Mouse (Mus musculus): Measurements from ENCODE around the gene Bbs1.
A peak's percentile ranks its signal among the peaks of the same experiment; 100 is the strongest.
"Not testable (repeated sequence)": the region's sequence is repeated elsewhere in the genome, so short reads cannot be mapped to it uniquely, and the experiment has no call there.

Bbs1 gene

DNA sequence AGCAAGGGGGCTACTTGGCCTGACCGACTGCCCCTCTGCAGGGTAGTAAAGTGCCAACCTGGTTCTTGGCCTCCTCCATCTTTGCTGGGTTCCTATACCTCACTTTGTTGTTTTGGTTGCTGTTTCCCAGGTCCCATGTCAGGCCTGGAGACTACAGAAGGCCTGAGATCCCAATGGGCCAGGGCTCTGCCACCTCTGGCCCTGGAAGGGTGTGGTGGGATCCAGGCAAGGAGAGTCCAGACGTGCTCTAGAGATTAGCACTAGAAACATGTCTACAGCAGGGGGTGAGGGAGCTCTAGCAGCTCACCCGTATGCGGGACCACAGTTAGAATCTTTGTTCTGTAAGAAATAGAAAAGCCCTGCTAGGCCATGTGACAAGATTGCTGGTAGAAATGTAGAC lies 22.5 kb downstream of the Bbs1 start:
- no peak for DNase-seq

DNA sequence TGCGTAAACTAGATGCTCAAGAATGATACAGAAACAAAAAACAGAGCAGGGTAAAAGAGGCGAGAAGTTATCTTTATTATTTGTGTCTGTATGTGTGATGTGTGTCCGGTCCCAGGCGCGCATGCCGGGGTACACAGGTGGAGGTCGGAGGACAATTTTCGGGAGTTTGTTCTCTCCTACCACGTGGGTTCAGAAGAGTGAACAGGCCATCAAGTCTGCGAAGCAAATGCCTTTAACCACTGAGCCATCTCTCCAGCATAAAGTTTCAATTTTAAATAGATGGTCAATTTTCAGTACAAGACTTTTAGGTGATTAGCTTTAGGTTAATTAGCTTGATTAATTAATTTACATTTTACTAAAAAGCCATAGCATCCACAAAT lies 27.1 kb downstream of the Bbs1 start:
- DNase-seq = no peak

DNA sequence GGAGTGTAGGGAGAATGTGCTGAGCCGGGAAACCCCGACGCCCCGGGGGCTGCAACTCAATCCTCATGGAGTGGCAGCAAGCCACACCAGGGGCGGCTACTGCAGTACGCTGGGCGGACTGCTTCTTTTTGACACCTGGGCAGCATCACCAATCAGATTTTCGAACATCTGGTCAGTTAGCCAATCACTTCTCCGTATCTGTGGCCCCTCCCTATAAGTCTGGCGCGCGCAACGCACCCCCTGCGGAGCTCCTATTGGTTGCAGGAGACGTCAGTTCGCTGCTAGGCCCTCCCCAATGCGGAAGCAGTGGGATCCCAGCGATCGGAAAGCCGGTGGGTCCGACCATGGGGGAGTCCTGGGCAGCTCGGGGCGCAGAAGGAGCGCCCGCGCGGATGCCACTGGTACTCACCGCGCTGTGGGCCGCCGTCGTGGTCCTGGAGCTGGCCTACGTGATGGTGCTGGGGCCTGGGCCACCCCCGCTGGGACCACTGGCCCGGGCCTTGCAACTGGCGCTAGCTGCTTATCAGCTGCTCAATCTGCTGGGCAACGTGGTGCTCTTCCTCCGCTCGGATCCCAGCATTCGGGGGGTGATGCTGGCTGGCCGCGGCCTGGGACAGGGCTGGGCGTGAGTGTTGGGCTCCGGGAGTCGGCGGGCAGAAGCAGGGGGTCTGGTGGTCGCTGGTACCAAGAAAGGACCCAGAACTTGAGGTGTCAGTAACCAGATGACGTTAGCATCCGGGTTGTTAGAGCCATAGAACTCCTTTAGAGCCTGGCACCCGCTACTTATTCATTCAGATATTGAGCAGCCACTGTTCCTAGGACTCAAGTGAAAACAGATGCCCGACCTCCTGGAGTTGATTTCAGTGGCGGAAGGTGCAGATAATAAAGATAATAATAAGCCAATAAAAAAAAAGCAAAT lies 27.8 kb downstream of the Bbs1 start, which contains the start of gene Zdhhc24:
Gene Zdhhc24, plus strand, starts transcription at position 264 of the 919 bp plus-strand sequence.
- peak; percentile 97 for DNase-seq

DNA sequence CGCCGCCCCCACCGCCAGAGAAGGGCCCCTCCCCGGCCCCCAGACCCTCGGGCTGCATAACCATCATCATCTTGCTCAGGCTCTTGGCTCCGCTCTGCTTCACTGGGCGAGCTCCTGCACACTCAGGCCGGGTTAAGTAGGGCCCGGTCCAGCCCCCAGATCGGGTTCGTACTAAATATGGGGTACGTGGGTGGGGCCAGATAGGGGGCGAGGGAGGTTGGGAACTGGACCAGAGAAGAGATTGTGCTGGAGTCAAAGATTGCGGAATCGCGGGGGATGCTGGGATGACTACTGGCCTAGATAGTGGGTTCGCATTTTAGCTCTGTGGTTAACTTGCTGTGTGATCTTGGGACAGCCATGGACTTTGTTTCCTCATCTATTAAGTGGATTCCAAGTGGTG lies 28.6 kb downstream of the Bbs1 start, which contains the start of gene Actn3:
Gene Actn3, minus strand, starts transcription at position 125 of the 400 bp plus-strand sequence.
- peak in 1 of 2 experiments; percentile 20 for DNase-seq

DNA sequence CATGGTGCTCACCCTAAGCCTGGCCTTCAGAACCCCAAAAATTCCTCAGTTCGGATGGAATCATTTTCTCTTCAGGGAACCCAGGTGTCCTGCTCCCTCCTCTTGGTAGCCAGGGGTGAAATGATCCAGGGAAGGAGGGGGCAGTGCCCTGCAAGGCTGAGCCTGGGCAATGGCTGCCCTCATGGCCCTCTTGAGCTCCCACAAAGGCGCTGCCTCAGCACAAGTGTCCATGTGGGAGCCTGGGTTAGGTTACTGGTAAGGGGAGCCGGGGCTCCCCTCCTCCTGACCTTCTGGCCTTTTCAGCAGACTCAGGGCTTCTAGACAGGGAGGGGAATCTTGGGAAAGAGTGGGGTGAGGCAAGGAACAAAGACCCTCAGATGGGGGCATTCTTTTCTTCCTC lies 29.7 kb downstream of the Bbs1 start:
- DNase-seq = no peak

DNA sequence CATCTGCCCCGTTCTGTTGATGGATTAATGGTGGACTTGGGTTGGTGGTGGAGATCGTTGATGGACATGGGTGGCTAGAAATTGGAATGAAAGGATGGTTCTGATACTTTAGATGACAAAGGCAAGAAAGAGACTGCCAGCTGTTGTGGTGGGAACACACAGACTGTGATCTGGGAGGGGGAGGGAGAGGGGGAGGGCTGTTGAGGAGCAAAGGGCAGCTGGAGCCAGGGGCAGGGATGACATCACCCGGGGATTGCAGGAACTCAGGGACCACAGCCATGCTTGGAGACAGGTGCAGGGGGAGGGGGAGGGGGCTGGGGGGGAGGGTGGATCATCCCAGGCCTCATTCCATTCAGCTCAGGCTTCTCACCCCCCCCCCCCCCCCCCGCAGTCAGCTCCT lies 30.2 kb downstream of the Bbs1 start:
- no peak for DNase-seq

DNA sequence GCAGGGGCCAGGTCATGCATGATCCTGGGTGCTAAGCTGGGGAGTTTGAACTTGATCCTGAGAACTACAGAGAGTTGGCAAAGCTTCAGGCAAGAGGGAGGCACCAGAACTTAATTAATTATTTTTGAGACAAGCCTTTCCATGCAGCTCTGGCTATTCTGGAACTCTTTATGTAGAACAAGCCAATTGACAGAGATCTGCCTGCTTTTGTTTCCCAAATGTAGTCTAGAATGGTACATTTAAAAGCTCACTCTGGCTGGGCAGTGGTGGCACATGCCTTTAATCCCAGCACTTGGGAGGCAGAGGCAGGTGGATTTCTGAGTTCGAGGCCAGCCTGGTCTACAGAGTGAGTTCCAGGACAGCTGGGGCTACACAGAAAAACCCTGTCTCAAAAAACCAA lies 31.8 kb downstream of the Bbs1 start:
- DNase-seq = not testable (repeated sequence)

DNA sequence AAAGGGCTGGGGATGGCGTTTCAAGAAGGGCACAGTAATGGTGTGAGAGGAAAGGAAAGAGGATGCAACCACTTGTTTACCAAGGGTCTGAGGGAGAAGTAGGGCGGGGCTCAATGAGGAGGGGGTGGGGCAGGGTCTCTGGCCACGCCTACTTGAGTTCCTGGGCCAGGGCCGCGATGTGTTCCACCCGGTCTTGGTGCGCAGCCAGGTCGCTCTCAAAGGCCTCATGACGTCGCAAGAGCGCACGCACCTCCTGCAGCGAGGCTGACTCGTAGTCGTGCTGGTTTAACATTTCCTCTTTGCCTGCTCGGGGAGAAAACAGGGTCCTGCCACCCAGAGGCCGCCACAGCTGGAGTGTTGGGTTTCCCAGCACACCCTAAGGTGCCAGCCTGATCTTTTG lies 41.3 kb downstream of the Bbs1 start:
- DNase-seq = peak in 1 of 2 experiments; percentile 44

DNA sequence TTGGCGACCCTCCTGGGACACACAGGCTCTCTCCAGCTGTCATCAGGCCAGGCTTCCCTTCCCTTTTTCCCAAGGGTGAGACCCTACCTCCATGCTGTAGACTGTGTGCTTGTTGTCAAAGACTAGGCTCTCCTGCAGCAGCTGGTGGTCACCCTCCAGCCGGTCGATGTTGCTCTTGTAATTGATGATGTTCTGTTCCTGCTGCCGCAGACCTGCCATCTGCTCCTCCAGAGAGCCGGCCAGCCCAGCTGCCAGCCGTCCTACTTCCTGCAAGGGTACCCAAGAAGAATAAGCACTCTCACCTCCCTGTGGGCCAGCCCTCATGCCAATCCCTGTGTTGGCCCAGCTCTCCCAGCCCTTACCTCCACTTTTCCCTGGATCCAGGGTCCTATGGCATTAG lies 43.4 kb downstream of the Bbs1 start:
- DNase-seq = no peak

DNA sequence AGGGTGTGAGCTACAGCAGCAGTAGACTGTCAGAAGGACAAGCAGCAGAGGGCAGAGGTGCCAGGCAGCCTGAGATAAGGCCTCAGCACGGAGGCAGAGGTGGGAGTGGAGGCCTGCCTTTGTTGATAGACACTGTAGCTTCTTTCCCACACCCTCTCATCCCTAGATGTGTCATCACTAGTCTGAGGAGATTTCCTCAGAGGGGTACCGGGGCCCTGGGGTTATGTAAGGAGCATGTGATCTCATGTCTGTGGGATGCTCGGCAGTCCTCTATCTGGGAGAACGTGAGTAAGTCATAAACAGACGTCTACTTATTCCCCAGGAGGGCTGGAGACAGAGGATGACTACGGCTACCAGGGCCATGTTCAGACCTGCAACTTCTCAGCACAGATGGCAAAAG lies 47.3 kb downstream of the Bbs1 start:
- DNase-seq = no peak

DNA sequence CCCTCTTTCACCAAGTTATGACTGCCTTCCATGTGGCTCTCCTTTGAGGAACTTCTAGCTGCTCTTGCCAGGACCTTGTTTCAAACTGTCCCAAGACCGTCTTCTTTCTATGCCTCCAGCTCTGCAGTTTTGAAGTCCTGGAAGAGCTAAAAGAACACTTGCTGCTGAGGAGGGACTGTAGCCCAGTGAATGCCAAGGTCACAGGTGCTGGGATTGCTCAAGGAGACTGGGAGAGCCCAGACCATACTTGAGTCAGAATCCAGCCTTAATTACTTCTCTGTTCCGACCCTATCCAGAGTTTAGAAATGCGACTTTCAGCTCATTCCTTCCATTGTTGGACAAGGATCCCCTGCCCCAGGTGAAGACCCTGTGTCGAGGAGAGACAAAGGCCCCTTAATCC lies 50.5 kb downstream of the Bbs1 start:
- no peak for DNase-seq

DNA sequence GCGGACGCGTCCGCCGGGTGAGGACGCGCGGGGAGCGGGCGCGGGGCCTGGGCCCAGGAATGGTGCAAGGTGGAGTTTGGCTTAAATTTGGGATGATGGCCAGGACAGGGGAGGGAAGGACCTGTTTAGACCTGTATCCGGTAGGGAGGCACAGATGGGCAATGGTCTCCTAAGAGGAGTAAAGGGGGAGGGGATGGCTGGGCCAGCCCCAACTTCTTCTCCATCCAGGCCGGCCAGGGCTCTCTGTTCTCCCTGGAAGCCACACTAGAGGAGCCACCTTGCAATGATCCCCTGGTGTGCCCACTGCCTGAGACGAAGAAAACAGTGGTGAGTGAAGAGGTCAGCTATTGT lies 51.0 kb downstream of the Bbs1 start:
- DNase-seq = no peak

DNA sequence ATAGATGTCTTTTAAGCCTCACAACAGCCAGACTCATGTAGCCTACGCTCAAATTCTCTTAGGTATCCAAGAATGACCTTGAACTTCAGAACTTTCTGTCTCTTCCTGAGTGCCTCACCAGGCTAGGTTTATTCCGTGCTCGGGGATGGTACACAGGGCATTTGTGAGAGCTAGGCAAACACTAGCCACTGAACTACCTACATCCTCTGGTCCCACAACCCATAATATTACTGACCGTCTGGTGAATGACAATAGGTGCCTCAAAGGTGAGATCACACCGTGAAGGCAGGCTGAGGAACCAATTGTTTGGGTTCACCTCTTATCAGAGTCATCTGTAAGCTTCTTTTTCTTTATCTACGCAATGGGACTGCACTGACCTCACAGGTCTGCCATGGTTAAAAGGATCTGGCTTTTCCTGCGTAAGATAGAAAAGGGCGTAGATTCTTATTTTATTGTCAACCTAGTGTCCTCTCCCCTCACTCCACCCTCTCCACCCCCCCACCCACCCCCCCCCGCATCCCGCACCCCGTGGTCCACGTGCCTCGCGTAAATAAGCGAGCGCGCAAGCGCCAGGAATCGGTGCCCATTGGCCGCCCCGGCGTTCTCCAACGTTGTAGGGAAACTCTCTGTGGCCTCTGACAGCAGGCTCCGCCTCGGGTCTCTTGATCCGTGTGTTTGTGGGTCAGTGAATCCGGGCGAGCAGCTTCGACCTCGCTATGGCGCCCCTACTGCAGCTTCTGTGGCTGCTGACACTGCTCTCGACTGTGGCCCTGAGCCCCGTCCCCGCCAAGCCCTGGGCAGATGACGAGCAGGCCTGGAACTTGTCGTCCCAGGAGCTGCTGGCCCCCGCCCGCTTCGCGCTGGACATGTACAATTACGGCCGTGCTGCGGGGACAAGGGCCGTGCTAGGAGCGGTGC lies 51.6 kb downstream of the Bbs1 start, which contains the start of gene Ctsf:
Gene Ctsf, plus strand, starts transcription at position 579 of the 918 bp plus-strand sequence.
- DNase-seq = peak; percentile 96

DNA sequence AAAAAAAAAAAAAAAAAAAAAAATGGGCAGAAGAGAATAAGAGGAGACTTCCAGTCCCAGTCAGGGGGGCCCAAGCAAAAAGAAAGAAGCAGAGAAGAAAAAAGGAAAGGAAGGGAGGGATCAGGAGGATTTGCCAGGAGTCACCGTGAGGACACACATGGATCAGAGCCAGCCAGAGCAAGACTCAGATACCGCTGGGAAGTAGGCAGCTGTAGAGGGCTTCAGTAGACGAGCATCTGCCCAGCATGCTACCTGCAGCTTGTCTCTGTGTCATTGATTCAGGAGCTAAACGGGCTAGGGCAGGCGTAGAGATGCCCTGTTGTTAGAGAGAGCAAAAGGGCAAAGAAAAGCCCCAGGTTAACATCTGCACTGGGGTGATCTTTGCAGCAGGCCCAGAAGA lies 56.1 kb downstream of the Bbs1 start:
- DNase-seq = no peak

DNA sequence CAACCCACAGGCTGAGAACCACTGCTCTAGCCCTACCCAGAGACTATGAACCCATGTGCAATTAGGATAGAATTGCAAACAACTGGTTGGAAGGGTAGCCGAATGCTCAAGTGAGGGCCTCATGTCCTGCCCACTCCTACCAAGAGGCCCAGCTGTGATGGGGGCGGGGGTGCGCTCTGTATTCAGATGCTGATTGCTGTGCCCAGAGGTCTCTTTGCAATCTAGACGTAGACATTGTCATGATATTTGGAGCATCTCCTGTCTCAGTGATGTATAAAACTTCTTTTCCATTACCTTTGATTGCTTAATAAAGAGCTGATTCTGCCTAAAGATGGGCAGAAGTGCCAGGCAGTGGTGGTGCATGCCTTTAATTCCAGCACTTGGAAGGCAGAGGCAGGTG lies 56.6 kb downstream of the Bbs1 start:
- no peak for DNase-seq

DNA sequence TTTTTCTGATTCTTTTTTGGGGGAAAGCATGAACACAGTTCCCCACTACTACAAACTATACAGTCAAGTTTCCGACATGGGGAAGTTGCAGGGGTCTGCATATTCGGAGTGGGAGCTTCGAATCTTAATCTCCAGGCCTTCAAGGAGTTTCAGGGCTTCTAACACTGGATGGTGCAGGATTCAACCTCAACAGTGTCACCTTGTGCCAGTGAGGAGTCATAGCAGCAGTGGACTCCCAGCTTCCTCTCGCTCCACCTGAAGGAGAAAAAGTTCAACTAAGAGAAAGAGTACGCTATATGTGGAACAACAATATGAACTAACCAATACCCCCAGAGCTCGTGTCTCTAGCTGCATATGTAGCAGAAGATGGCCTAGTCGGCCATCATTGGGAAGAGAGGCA lies 58.9 kb downstream of the Bbs1 start:
- DNase-seq = peak in 1 of 2 experiments; percentile 63

DNA sequence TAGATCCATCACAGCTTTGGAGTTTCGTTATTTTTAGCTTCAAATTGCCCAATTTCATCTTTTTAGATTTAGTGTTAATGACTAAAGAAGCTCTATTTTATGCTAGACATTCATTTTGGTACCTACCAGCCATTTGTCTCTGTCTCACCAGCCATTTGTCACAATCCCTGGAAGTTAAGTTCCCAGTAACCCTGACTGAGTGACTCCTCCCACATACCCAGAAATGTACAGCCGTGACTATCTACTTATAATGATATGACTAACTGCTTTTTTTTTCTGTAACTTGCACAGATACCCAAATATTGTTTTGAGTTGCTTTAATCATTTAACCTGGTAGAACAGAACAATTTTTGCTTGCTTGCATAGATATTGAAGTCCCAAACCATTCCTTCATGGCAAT lies 60.6 kb downstream of the Bbs1 start:
- DNase-seq = no peak

DNA sequence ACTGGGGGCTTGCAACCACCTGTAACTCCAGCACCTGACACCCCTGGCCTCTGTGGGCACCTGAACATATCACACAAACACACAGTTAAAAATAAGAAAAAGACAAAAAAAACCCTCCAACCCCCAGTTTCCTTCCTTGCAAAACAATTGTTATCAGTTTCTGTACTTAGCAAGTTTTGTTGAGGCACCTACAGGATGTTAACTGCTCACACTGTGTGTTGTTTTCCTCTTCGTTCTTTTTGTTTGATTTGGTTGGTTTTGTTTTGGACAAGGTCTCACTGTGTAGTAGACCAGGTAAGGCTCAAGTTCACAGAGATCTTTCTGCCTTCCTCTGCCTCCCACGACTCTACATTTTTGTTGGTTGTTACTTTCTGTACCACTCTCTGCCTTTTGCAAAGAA lies 63.8 kb downstream of the Bbs1 start:
- DNase-seq = no peak

DNA sequence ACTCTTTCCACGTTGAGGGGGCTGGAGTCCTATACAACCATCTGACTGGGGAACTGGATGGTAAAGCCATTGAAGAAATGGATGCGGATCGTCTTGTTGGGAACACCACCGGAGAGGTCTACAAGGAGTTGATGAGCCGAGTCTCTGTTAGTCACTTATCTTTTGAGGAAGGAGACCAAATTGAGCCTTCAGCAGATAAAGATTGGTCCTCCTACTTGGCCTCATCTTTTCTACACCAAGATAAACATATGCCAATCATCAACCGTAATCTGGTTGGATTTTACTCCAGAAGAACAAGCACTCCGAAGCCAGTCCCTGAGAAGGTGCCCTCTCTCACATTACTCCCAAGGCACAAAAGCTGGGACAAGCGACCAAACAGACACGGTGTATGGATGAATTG lies 65.6 kb downstream of the Bbs1 start:
- DNase-seq = no peak

DNA sequence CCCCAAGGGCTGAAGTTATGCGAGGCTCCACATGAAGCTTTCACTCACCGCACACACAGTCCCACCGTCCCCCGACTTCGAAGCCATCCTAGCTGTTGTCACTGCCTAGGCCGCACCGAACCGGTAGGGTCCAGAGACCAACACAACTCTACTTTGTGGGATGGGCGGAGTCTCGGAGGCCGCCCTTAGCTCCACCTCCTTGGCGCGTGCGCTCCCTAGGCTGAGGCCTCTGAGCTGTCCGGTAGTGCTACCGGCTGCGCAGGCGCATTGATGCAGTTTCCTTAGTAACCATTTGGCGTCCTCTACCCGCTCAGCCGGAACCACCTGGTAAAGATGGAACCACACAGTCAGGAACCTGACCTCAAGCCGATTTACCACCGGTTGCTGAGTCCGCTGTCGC lies 67.3 kb downstream of the Bbs1 start, which contains the start of the genes Ccs and Ccdc87:
Gene Ccs, minus strand, starts transcription at position 184 of the 400 bp plus-strand sequence.
Gene Ccdc87, plus strand, starts transcription at position 218 of the 400 bp plus-strand sequence.
- DNase-seq = peak; percentile 96 to 98

DNA sequence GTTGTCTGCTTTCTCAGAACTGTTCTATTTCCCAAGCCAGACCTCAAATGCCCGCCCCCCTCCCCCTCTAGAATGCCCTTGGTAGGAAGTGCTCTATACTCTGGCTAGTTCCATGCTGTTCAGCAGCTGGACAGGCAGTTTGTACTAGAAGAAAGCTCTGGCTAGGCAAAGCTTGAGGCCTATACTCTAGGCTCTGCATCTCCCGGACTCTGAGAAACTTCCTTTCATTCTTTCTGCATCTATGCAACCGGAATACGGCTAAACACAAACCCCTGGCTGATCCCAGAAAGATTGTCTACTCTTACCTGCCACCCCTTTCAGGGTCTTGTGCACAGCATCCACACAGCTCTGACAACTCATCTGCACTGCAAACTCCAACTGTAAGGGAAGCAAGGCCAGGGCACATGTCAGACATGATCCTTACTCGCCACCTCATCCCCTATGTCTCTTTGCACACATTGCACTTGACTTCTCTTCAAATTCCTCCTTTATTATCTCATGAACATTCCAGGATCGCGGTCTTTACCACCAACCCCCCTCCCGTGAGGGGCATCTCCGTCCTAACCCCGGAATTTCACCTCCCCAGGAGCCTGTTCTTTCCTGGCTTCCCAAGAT lies 67.8 kb downstream of the Bbs1 start:
- no peak for DNase-seq

DNA sequence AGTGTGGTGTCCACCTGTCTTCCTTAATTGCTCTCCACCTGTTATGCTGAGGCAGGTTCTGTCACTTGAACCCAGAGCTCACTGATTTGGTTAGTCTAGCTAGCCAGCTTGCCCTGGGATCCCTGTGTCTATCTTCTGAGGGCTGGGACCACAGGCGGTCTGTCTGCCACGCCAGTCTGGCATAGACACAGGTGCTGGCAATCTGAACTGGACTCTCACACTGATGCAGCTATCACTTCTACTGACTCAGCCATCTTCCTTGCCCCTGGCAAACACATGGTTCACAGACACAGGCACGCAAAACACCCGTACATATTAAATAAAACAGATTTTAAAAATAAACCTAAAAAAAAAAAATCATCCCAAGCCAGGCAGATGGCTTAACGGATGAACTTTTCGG lies 69.4 kb downstream of the Bbs1 start:
- DNase-seq = peak in 1 of 2 experiments; percentile 34

All from cerebellum, postnatal 25 days (tissue).